Mouse (Mus musculus) left cerebral cortex, postnatal 4 days (tissue): Measurements from ENCODE around the gene Catsperb. TPM values are rescaled to one million over a fixed set of nuclear protein-coding genes. Genes with fewer than 3 reads are reported as not detected.
"Not testable (repeated sequence)": the region's sequence is repeated elsewhere in the genome, so short reads cannot be mapped to it uniquely, and the experiment has no call there.

ENCODE experiments used
- DNase-seq: peaks from one replicate; pipeline ENCODE4 v3.0.0-alpha.2; 2022
- intact Hi-C: fragments of 180-260 bp; cut with DNase I; formaldehyde crosslinking; loops from one replicate; pipeline ENCODE4 v1.15.1; 2025
- microRNA-seq: library from miRNA; unstranded; fragments of <30 nt; microRNA quantifications from one replicate; pipeline ENCODE4 v1.2.0, GENCODE M21; 2022
- total RNA-seq, 2 experiments: library from RNA; stranded (reverse); gene quantifications; 2 replicates each; pipeline ENCODE4 v1.2.3; 2021

The Catsperb gene
- not detected for total RNA-seq

DNA sequence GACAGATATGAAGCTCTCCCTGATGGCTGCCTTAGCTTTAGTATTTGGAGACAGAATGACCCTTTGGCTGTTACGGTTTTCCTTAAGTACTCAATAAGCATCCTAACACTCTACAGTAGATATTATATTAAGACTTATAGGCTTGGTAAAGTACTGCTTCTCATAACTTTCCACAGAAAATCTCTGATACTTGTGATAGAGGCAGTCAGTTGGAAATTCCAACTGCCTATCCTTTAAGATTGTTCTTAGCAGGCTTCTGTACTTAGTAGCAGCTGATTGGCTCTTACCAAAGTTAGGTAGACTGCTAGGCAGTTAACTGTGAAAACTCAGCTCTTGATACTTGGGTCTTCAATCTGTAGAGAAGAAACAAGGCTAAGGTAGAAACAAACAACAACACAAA lies at the start of gene Catsperb:
Gene Catsperb (plus strand): TSS at position 301 of the 400 bp plus-strand sequence.
- intact Hi-C loops, DNase-seq: not testable (repeated sequence)

GRCm38 (mm10) chr12:101361468-101361867 lies 43.0 kb upstream of the Catsperb start:
- intact Hi-C loops, DNase-seq: not testable (repeated sequence)

- intact Hi-C loops, DNase-seq: not testable (repeated sequence)
Measured at GRCm38 (mm10) chr12:101381460-101381859, 23.0 kb upstream of the Catsperb start.

DNA sequence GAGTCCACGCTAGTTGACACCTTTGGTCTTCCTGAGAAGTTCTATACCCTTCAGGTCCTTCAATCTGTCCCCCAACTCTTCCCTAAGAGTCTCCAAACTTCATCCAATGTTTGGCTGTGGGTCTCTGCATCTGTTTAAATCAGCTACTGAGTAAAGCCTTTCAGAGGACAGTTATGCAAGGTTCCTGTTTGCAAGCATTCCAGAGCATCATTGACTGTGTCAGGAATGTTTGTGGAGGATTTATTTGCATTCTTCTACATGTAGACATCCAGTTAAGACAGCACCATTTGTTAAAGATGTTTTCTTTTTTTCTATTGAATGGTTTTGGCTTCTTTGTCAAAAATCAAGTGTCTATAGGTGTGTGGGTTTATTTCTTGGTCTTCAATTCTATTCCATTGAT lies 21.7 kb downstream of the Catsperb start:
- DNase-seq = no peak
- intact Hi-C loops = no loop called here

DNA sequence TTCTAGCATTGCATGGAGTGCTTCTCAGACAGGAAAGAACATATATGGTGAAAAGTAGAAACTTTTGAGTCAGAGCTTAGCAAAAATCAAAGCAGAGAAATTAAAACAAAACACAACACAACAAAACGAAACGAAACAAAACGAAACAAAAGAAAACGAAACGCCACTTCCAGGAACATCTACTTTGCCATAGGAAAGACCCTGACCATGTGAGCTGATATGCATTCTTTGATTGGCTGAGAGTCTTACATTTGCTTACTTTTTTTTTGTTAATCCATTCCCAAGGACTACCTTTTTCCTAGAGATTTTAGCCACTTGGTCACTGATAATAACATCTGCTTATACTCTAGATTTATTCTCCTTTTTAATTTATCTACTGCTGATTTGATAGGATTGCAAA lies 57.6 kb downstream of the Catsperb start:
- intact Hi-C loops = no loop called here
- no peak for DNase-seq

- DNase-seq = no peak
- intact Hi-C loops = no loop called here
Measured at GRCm38 (mm10) chr12:101483571-101483970, 79.1 kb downstream of the Catsperb start.

DNA sequence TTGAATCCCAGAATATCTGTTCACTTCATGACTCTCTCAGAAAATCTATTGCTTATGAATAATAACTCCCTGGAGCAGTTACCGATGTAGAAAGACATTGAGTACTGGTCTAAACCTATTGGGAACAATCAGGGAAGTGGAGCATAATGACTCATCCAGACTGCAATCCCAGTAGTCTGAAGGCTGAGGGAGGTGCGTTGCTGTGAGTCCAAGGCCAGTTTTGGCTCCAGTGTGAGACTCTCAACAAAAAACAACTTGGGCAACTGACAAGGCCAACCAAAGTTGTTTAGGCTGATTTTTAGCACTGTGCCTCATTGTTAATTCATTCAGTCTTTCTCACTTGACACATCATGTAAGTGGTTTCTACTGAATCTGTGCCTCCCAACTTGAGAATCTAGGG lies 106.9 kb downstream of the Catsperb start:
- intact Hi-C loops, DNase-seq: not testable (repeated sequence)

- DNase-seq = not testable (repeated sequence)
- intact Hi-C loops = loop anchor here (5.0 kb wide), 1 partner anchor 484 kb away; no protein-coding TSS in a partner anchor
Measured at GRCm38 (mm10) chr12:101606622-101607021, 202.2 kb downstream of the Catsperb start.

DNA sequence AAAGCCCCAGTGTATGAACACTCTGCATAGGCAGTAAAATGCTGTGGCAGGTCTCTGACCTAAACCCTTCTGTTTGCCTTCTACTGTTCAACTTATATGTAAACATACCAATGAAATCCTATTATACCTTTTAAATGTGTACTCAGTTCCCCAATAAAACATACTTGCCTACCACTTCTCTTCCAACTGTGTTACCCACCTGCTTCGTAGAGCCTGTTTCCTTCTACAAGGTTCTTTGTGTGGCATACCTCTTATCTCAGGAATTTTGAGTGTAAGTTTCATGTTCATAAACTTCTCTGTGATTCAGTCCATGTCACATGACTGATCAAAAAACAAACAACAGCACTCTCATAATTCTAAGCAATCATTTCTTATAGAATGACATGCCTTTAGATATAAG lies 228.7 kb downstream of the Catsperb start:
- intact Hi-C loops = no loop called here
- DNase-seq = no peak

GRCm38 (mm10) chr12:101667502-101667901 lies 263.0 kb downstream of the Catsperb start:
- intact Hi-C loops = no loop called here

More at GRCm38 (mm10) chr12:101667502-101667901, 263.0 kb downstream of the Catsperb start:
- no peak for DNase-seq

Small RNA genes within 50 kb of the gene (microRNA-seq; reads per million reads assigned to microRNA genes)
- gene Gm24542 = not detected
